Mouse (Mus musculus): Measurements from ENCODE around the gene Tcf7. TPM values are rescaled to one million over a fixed set of nuclear protein-coding genes. Genes with fewer than 3 reads are reported as not detected.

Gene Tcf7
- polyA plus RNA-seq, 1 experiment from 2014 or later = 1.0 TPM

DNA sequence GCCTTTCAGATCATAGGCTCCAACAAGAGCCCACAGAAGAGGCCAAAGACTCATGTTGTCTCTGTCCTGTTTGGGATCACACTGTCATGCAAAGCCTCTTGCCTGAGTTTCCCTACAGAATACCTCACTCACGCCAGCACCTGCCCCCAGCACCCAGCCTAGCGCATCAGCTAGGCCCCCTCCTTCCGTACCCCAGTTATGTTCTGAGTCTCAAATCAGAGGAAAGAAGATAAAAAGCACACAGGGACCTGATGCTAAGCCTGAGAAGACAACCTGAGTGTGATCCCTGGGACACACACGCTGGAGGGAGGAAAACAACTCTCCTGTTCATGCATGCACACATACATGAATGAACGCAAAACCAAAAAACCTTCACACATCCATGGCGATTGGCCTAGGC, 3.8 kb downstream of the Tcf7 start:
- WGBS (ENCODE audit: insufficient replicate concordance) = 74% methylated on average over 6 of the region's 6 CpGs
- Histone ChIP-seq H3K27me3 (ENCODE audit: control insufficient read depth, insufficient read depth, low read depth, low read length) (peaks cover 34% of the 10 kb centered on the region), H3K27ac (ENCODE audit: low read length) (no peak overlapping the region), H3K36me3 (ENCODE audit: control insufficient read depth, insufficient read depth) (no peaks in the 10 kb centered on the region), H3K9me3 (replicated peaks; ENCODE audit: control insufficient read depth, low read length) (no peaks in the 10 kb centered on the region), H3K4me2 (ENCODE audit: low read depth, low read length) (no peak overlapping the region), H3K9ac (ENCODE audit: low read depth, low read length) (no peak overlapping the region), H3K4me3 (ENCODE audit: low read depth, low read length) (no peak overlapping the region), H3K4me1 (ENCODE audit: control insufficient read depth, low read depth, low read length) (peaks cover 2% of the 10 kb centered on the region; the same call in 1 of the 2 replicates)
- no peak for ATAC-seq (ENCODE audit: low read depth)

DNA sequence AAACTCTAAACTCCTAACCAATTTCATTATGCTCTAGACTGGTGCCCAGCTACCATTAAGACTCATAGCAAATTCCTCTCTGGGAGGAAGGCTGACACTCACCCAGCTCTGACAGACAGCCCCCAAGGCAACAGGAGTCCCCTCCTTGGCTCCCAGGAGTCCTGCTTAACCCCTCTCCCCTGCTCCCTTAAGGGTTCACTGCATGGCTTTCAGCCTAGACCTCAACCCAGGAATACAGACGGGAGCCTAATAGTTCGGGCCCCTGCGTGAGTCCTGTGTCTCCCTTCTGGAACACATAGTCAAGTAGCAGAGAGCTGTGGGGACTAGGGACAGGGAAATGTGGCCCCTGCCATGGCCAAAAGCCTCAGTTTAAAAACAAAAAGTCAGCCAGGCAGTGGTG, 4.7 kb downstream of the Tcf7 start:
- Histone ChIP-seq H3K27ac (ENCODE audit: low read length) (no peak overlapping the region), H3K27me3 (ENCODE audit: control insufficient read depth, insufficient read depth, low read depth, low read length) (peaks cover 26% of the 10 kb centered on the region), H3K36me3 (ENCODE audit: control insufficient read depth, insufficient read depth) (no peaks in the 10 kb centered on the region), H3K4me2 (ENCODE audit: low read depth, low read length) (no peak overlapping the region), H3K9ac (ENCODE audit: low read depth, low read length) (no peak overlapping the region), H3K4me3 (ENCODE audit: low read depth, low read length) (no peak overlapping the region), H3K9me3 (replicated peaks; ENCODE audit: control insufficient read depth, low read length) (no peaks in the 10 kb centered on the region), H3K4me1 (ENCODE audit: control insufficient read depth, low read depth, low read length) (no peaks in the 10 kb centered on the region; the same call in 1 of the 2 replicates)
- 58% methylated on average over 3 of the region's 3 CpGs for WGBS (ENCODE audit: insufficient replicate concordance)
- no peak for ATAC-seq (ENCODE audit: low read depth)

DNA sequence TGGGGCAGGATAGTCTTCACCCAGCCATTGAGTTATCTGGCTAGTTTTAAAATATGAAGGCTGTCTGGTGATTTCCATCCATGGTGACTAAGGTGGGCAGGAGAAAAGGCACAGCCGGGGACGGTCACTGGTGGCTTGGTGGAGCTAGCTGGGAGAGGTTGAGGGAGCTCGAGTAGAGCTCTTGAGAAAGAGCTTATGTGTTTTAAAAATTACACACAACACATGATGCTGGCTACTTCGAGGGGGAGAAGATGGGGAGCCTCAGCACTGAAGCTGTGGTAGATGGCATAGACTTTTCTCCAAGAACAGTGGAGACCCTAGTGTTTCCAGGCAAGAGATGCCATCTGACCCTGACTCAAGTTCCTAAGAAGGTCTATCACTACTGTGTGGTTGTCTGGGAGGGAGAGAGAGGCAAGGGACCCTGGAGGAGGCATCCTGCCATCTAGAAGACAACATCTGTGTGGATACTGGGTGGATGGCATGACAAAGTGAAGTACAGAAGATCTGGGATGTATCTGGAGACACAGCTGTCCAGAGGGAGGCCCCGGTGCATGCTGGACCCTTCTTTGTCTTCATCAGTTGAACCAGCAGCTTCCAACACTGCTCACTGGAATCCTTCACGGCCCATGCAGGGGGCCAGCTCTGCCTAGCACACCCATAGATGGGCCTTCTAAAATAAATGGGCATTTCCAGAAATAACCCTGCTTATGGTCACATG, 5.2 kb downstream of the Tcf7 start:
- no peak for ATAC-seq (ENCODE audit: low read depth)
- Histone ChIP-seq H3K4me1 (ENCODE audit: control insufficient read depth, low read depth, low read length) (no peaks in the 10 kb centered on the region), H3K27me3 (ENCODE audit: control insufficient read depth, insufficient read depth, low read depth, low read length) (peaks cover 20% of the 10 kb centered on the region), H3K36me3 (ENCODE audit: control insufficient read depth, insufficient read depth) (no peaks in the 10 kb centered on the region), H3K27ac (ENCODE audit: low read length) (no peak overlapping the region), H3K9me3 (replicated peaks; ENCODE audit: control insufficient read depth, low read length) (no peaks in the 10 kb centered on the region), H3K9ac (ENCODE audit: low read depth, low read length) (no peak overlapping the region), H3K4me3 (ENCODE audit: low read depth, low read length) (no peak overlapping the region), H3K4me2 (ENCODE audit: low read depth, low read length) (no peak overlapping the region)
- 70% methylated on average over 6 of the region's 6 CpGs for WGBS (ENCODE audit: insufficient replicate concordance)

- H3K4me1 ChIP-seq (ENCODE audit: control insufficient read depth, low read depth, low read length) = no peaks in the 10 kb centered on the region
- no peaks in the 10 kb centered on the region for H3K9me3 ChIP-seq (replicated peaks; ENCODE audit: control insufficient read depth, low read length)
- WGBS (ENCODE audit: insufficient replicate concordance) = 63% methylated on average over 8 of the region's 8 CpGs
- H3K4me3 ChIP-seq (ENCODE audit: low read depth, low read length) = no peak overlapping the region
- ATAC-seq (ENCODE audit: low read depth) = no peak
- H3K9ac ChIP-seq (ENCODE audit: low read depth, low read length) = no peak overlapping the region
- no peaks in the 10 kb centered on the region for H3K36me3 ChIP-seq (ENCODE audit: control insufficient read depth, insufficient read depth)
- H3K4me2 ChIP-seq (ENCODE audit: low read depth, low read length) = no peak overlapping the region
- H3K27ac ChIP-seq (ENCODE audit: low read length) = no peak overlapping the region
- H3K27me3 ChIP-seq (ENCODE audit: control insufficient read depth, insufficient read depth, low read depth, low read length) = peaks cover 14% of the 10 kb centered on the region
These were observed 5.8 kb downstream of the Tcf7 start for GRCm38 (mm10) chr11:52276961-52277391.

DNA sequence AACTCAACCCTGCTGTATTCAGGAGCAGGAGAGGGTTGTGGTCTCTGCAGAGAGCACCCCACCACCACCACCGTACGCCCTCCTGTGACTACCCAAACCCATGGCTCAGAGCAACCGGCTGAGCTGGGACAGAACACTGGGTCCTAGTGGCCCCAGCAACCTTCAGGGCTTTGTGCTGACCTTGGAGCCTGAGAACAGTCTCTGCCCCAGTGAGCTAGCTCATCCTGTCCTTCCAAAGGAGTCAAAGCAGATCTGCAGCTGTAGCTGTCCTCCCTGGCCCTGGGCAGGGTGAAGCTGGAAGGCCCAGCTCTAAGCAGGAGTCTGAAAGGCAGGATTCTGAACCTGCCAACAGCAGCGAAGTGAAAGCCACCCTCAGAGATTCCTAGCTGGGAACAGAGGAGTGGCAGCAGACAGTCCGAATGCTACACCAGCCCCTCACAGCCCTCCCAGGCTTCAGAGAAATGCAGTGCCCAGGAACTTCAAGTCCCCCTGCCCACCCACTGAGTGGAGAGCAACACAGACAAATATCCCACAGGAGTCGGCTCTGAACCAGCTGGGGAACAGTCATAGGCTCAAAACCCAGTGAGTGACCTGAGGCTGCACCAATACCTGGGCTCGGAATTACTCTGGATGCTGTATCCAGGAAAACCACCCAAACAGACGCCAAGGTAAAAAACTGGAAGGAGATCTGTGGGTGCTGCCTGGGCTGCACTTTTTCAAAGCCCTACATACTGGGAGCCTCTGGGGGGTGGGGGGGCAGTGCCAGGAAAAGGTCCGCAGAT, 6.8 kb downstream of the Tcf7 start:
- 59% methylated on average over 9 of the region's 9 CpGs for WGBS (ENCODE audit: insufficient replicate concordance)
- peaks cover 4% of the 10 kb centered on the region for H3K27me3 ChIP-seq (ENCODE audit: control insufficient read depth, insufficient read depth, low read depth, low read length)
- no peaks in the 10 kb centered on the region for H3K9me3 ChIP-seq (replicated peaks; ENCODE audit: control insufficient read depth, low read length)
- H3K4me2 ChIP-seq (ENCODE audit: low read depth, low read length) = no peak overlapping the region
- no peak overlapping the region for H3K27ac ChIP-seq (ENCODE audit: low read length)
- no peaks in the 10 kb centered on the region for H3K4me1 ChIP-seq (ENCODE audit: control insufficient read depth, low read depth, low read length)
- no peak overlapping the region for H3K4me3 ChIP-seq (ENCODE audit: low read depth, low read length)
- H3K9ac ChIP-seq (ENCODE audit: low read depth, low read length) = no peak overlapping the region
- no peak for ATAC-seq (ENCODE audit: low read depth)
- no peaks in the 10 kb centered on the region for H3K36me3 ChIP-seq (ENCODE audit: control insufficient read depth, insufficient read depth)

- Histone ChIP-seq H3K9ac (ENCODE audit: low read depth, low read length) (no peak overlapping the region), H3K4me1 (ENCODE audit: control insufficient read depth, low read depth, low read length) (no peaks in the 10 kb centered on the region), H3K4me3 (ENCODE audit: low read depth, low read length) (no peak overlapping the region), H3K27me3 (ENCODE audit: control insufficient read depth, insufficient read depth, low read depth, low read length) (no peaks in the 10 kb centered on the region), H3K9me3 (replicated peaks; ENCODE audit: control insufficient read depth, low read length) (no peaks in the 10 kb centered on the region), H3K27ac (ENCODE audit: low read length) (no peak overlapping the region), H3K4me2 (ENCODE audit: low read depth, low read length) (no peak overlapping the region), H3K36me3 (ENCODE audit: control insufficient read depth, insufficient read depth) (no peaks in the 10 kb centered on the region)
- WGBS (ENCODE audit: insufficient replicate concordance) = 47% methylated on average over 8 of the region's 8 CpGs
- ATAC-seq (ENCODE audit: low read depth) = no peak
These were observed 7.4 kb downstream of the Tcf7 start for GRCm38 (mm10) chr11:52275366-52275765.

- Histone ChIP-seq H3K36me3 (ENCODE audit: control insufficient read depth, insufficient read depth) (no peaks in the 10 kb centered on the region), H3K27ac (ENCODE audit: low read length) (no peak overlapping the region), H3K4me2 (ENCODE audit: low read depth, low read length) (no peak overlapping the region), H3K4me3 (ENCODE audit: low read depth, low read length) (no peak overlapping the region), H3K9ac (ENCODE audit: low read depth, low read length) (no peak overlapping the region), H3K9me3 (replicated peaks; ENCODE audit: control insufficient read depth, low read length) (no peaks in the 10 kb centered on the region), H3K4me1 (ENCODE audit: control insufficient read depth, low read depth, low read length) (no peaks in the 10 kb centered on the region), H3K27me3 (ENCODE audit: control insufficient read depth, insufficient read depth, low read depth, low read length) (no peaks in the 10 kb centered on the region)
- 66% methylated on average over 20 of the region's 20 CpGs for WGBS (ENCODE audit: insufficient replicate concordance)
- no peak for ATAC-seq (ENCODE audit: low read depth)
These were observed 8.2 kb downstream of the Tcf7 start for GRCm38 (mm10) chr11:52274456-52275112.

DNA sequence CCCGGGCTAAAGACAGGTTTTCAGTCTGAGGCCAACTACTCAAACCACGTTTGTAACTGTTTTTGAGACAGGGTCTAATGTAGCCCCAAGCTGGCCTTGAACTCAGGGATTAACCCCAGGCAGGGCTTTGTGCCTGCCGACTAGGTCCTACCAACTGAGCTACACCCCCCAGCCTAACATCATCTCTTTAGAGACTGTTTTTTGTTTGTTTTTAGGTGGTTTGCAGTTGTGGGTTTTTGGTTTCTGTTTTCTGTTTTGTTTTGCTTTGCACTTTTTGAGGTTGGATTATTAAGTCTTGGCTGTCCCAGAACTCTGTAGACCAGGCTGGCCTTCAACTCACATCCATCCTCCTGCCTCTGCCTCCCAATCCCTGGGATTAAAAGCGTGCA, 8.9 kb downstream of the Tcf7 start:
- Histone ChIP-seq H3K27ac (ENCODE audit: low read length) (no peak overlapping the region), H3K36me3 (ENCODE audit: control insufficient read depth, insufficient read depth) (no peaks in the 10 kb centered on the region), H3K9ac (ENCODE audit: low read depth, low read length) (no peak overlapping the region), H3K4me2 (ENCODE audit: low read depth, low read length) (no peak overlapping the region), H3K4me1 (ENCODE audit: control insufficient read depth, low read depth, low read length) (no peaks in the 10 kb centered on the region), H3K9me3 (replicated peaks; ENCODE audit: control insufficient read depth, low read length) (no peaks in the 10 kb centered on the region), H3K4me3 (ENCODE audit: low read depth, low read length) (no peak overlapping the region), H3K27me3 (ENCODE audit: control insufficient read depth, insufficient read depth, low read depth, low read length) (no peaks in the 10 kb centered on the region)
- no peak for ATAC-seq (ENCODE audit: low read depth)
- WGBS (ENCODE audit: insufficient replicate concordance) = 44% methylated on average over 4 of the region's 4 CpGs

Measured in liver, embryonic 16.5 days (tissue).